ENCODE assay signal across 23 mouse cellular contexts in genomic region chr9:83785501-83785900, GRCm38 (mm10). TPM values are rescaled to one million over a fixed set of nuclear protein-coding genes. Genes with fewer than 3 reads are reported as not detected.
DNase-seq lines count a peak whose midpoint lies in the region; ATAC-seq and TF ChIP-seq lines count a peak whose summit lies in the region.
"Had no signal": no experiment of that assay in that cellular context is flagged by ENCODE, and none has a peak within 500 bp of the region (broad histone marks: within the 10 kb centered on the region; RNA-seq: fewer than 3 reads in every experiment).

No protein-coding gene starts in this region.

- no peak overlapping the region for H3K27ac ChIP-seq in hindbrain, postnatal 0 days
- H3K27ac ChIP-seq in hindbrain, embryonic 11.5 days (ENCODE audit: low read depth, low read length): no peak overlapping the region

- 0 out of 2 replicates have a peak, but pooled peaks have one; percentile 29 for ATAC-seq in hindbrain, postnatal 0 days
- no peak for ATAC-seq in hindbrain, embryonic 11.5 days (ENCODE audit: low FRiP score)
- ATAC-seq: activated CD4-positive, CD25-positive, alpha-beta regulatory T cell, adult 4 months; CD4-positive, CD25-positive, alpha-beta regulatory T cell, adult 4 months; Patski had no signal

- H3K9me3 ChIP-seq in hindbrain, postnatal 0 days (ENCODE audit: low read length): no peaks in the 10 kb centered on the region
- H3K9me3 ChIP-seq in hindbrain, embryonic 11.5 days (ENCODE audit: control insufficient read depth, low read length): no peaks in the 10 kb centered on the region
- H3K9me3 ChIP-seq: G1E had no signal

- H3K27me3 ChIP-seq in hindbrain, postnatal 0 days (ENCODE audit: insufficient read depth, low read length): no peaks in the 10 kb centered on the region
- H3K27me3 ChIP-seq in hindbrain, embryonic 11.5 days (ENCODE audit: control insufficient read depth, insufficient read depth, low read length): no peaks in the 10 kb centered on the region
- H3K27me3 ChIP-seq: CH12.LX, Patski had no signal

- 74% methylated on average over 1 of the region's 1 CpGs for WGBS in hindbrain, postnatal 0 days
- 63% methylated on average over 1 of the region's 1 CpGs for WGBS in hindbrain, embryonic 11.5 days

- no peak overlapping the region for H3K9ac ChIP-seq in hindbrain, postnatal 0 days (replicated peaks; ENCODE audit: low read length)
- H3K9ac ChIP-seq in hindbrain, embryonic 11.5 days (ENCODE audit: low read depth, low read length): no peak overlapping the region

- DNase-seq in hindbrain, postnatal 0 days (ENCODE audit: low spot score): no peak
- no peak for DNase-seq in hindbrain, embryonic 11.5 days (ENCODE audit: low spot score)
- DNase-seq in retina, adult 2 months (ENCODE audit: low read depth, low spot score): peak; percentile 71
- no peak for DNase-seq in retina, embryonic 14.5 days (ENCODE audit: low spot score)
- peak; percentile 72 for DNase-seq in retina, postnatal 1 day
- DNase-seq in retina, postnatal 7 days (ENCODE audit: low read depth, low spot score): peak; percentile 54
- DNase-seq in frontal cortex, postnatal 25 days (ENCODE audit: low spot score in 2 of 2): no peak
- DNase-seq in embryo, embryonic 10.5 days (ENCODE audit: low spot score): no peak
- DNase-seq: adrenal gland, adult 2 months; adrenal gland, adult 8-10 months; adrenal gland, postnatal 10 days; adrenal gland, postnatal 14 days; adrenal gland, postnatal 25 days; adrenal gland, postnatal 36 days; B cell, adult 2 months; cerebellum, adult 11 months; cerebellum, adult 11-12 months had no signal

- H3K36me3 ChIP-seq in hindbrain, postnatal 0 days (ENCODE audit: insufficient read depth, low read length): peaks cover 16% of the 10 kb centered on the region
- no peaks in the 10 kb centered on the region for H3K36me3 ChIP-seq in hindbrain, embryonic 11.5 days (ENCODE audit: control insufficient read depth, insufficient read depth, low read length)
- H3K36me3 ChIP-seq: G1E had no signal

- no peak overlapping the region for H3K4me3 ChIP-seq in hindbrain, postnatal 0 days (ENCODE audit: low read length)
- H3K4me3 ChIP-seq in hindbrain, embryonic 11.5 days (ENCODE audit: low read depth, low read length): no peak overlapping the region

- H3K4me1 ChIP-seq in hindbrain, postnatal 0 days (ENCODE audit: insufficient read depth, low read length): no peaks in the 10 kb centered on the region
- no peaks in the 10 kb centered on the region for H3K4me1 ChIP-seq in hindbrain, embryonic 11.5 days (replicated peaks; ENCODE audit: control insufficient read depth, insufficient read depth, low read length)

- TF ChIP-seq CTCF in hindbrain, postnatal 0 days (IDR thresholded peaks at IDR 0.05; ENCODE audit: low read depth): no peak

- no peak overlapping the region for H3K4me2 ChIP-seq in hindbrain, postnatal 0 days (ENCODE audit: low read depth, low read length)
- H3K4me2 ChIP-seq in hindbrain, embryonic 11.5 days (replicated peaks; ENCODE audit: low read depth, low read length): no peak overlapping the region

RNA-seq across cellular contexts. Expression of gene Elovl4, which starts 20.6 kb away (rescaled TPM):
- 79.7 and 82.5 TPM in 2 replicates for total RNA-seq in hindbrain, postnatal 0 days (2014; rRNA removed)
- 145 and 152 TPM in 2 replicates for polyA plus RNA-seq in hindbrain, postnatal 0 days (2015; fragmentation: Nextera tagmentation; extraction: Ambion mirVana)
- 35.2 and 44.9 TPM in 2 replicates for polyA plus RNA-seq in hindbrain, embryonic 11.5 days (2014; fragmentation: Nextera tagmentation; extraction: Ambion mirVana)
- total RNA-seq: G1E, MEL had no signal
- polyA plus RNA-seq: activated CD4-positive, CD25-positive, alpha-beta regulatory T cell, adult 4 months; G1E had no signal

RNA-seq across cellular contexts. Expression of gene Ttk, which starts 49.0 kb away (rescaled TPM):
- 3.0 and 4.0 TPM in 2 replicates for total RNA-seq in hindbrain, postnatal 0 days (2014; rRNA removed)
- 4.3 and 6.0 TPM in 2 replicates for polyA plus RNA-seq in hindbrain, postnatal 0 days (2015; fragmentation: Nextera tagmentation; extraction: Ambion mirVana)
- polyA plus RNA-seq in hindbrain, embryonic 11.5 days (2014; fragmentation: Nextera tagmentation; extraction: Ambion mirVana): 32.4 and 34.1 TPM in 2 replicates

Comparison
In these comparisons a context has a peak if more than half of its experiments do, and no peak if none do; other contexts are left out.
1. DNase-seq: peak in retina, adult 2 months (single experiment), retina, postnatal 1 day (single experiment) and retina, postnatal 7 days (single experiment); none in hindbrain, postnatal 0 days (single experiment), hindbrain, embryonic 11.5 days (single experiment), retina, embryonic 14.5 days (single experiment), frontal cortex, postnatal 25 days (0 of 2) and embryo, embryonic 10.5 days (single experiment).